Mouse (Mus musculus) embryo, embryonic 10 days (tissue): ENCODE data around the gene Rars.

Experiments used
- DNase-seq: peaks from one replicate; pipeline ENCODE4 v3.0.0-alpha.2; 2015; ENCODE audit warnings: low spot score

The Rars gene

GRCm38 (mm10) chr11:35769746-35770437 lies 64.4 kb downstream of the Rars start:
- DNase-seq = peak; percentile 61

DNA sequence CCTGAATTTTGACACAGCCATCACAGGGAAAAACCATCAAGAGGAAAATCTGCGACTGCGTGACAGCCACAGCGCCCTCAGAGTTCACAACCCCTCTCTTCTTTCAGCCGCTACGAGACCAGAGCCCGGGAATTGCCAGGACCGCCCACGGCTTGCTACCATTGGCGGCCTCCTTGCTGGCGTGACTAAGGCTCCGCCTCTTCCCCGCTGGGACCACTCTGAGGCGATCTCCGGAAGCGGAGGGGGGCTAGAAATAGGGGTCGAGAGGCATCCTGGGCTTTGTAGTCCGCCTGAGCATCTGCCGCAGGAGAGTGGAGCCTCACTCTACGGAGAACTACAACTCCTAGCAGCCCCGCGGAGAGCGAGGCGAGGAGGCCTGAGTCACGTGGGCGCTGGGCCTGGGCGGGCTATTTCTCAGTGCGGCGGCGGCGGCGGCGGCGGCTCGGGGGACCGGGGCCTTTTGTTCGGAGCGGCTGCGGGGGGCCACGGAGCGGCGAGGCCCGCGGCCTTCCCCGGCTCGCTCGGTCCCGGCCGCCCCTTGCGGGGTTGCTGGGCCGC lies 65.0 kb downstream of the Rars start, which contains the start of gene Pank3:
Gene Pank3 (plus strand): TSS at position 297 of the 558 bp plus-strand sequence.
- peak; percentile 98 for DNase-seq

DNA sequence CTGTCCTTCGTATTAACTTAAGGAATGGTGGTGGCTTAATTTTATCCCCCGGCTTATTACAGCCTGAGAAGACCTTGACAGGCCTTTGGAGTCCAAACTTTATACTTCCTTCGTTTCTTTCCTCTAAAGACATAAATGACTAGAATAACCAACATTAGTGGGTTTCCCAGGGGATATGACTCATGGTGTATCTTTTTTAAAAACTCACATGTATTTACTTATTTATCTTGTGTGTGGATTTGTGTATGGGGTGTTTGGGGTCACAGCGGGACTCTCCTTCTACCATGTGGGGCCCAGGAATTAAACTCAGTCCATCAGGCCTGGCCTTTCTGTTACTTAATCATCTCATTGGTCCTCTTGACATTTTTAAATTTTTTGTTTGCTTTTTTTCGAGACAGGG lies 67.5 kb downstream of the Rars start:
- DNase-seq = no peak

DNA sequence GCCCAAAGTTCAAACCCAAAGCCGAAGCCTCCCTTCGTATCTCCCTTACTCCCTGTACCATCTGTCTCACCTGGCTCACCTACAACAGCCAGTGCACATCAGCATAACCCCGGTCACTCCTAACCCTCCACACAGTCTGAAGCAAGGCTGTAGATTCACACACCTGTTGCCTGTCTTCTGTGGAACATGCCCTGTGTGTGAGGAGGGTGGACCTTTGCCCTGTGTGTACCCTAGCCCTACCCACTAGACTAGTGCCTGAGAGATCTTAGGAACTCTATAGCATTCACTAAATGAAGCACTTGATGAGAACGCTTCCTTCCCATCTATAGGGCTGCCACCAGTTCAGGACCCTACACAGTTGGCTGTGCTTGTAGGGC lies 73.7 kb downstream of the Rars start:
- no peak for DNase-seq

DNA sequence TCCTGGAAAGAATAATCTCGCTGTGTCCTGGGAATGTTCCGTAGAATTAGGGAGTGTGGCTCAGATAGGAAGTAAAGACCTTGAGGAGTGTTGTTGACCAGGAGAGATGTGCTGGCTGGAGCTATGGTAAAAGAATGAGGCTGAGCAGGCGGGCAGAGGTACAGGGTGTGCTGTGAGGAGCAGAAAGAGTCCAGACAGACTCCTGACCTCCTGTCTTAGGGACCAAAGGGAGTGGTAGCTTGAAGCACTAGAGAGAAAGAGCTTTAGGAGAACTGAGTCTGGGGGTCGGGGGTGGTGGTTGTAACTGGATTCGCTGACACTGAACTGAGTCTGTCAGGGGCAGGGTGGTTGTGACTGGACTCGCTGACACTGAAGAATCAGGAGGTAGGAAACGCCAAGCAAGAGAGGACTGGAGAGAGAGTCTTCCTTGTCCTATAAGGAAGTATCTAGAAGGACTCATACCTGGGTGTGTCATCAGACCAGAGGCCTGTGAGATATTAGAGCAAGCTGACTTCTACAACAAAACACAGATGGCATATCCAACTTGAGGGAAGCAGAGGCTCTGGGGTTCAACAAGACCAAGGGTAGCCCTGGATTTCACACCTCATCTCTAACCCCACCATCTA lies 74.2 kb downstream of the Rars start:
- no peak for DNase-seq
